Mouse (Mus musculus) MN1 (cell line): ENCODE data around the gene Gm29797.

ENCODE experiments used
- DNase-seq: peaks from one replicate; pipeline ENCODE4 v3.0.0-alpha.2; 2016; ENCODE audit warnings: low spot score

The Gm29797 gene

GRCm38 (mm10) chr2:181673501-181673900 is 16.7 kb downstream of the Gm29797 start:
- no peak for DNase-seq

GRCm38 (mm10) chr2:181674934-181675333 is 18.1 kb downstream of the Gm29797 start:
- DNase-seq, result no peak

- peak; percentile 91 for DNase-seq
Observed at GRCm38 (mm10) chr2:181675454-181675853, 18.6 kb downstream of the Gm29797 start.

DNA sequence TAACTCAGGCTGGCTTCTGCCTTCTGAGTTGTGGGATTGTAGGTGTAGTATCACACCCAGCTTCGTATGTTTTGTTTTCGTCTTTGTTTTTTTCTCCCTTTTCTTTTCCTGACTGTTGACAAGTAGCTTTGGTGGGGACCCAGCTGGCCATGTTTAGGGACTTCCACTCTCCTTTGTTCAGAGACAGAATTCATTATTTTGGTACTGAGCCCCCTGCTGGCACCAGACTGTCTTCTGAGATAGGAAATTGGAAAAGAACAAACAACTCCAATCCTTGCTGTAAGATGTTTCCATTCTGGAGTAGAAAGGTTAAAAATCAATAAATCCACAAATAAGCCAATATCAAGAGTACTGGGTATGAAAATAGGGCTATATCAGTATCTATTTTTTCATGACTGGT is 19.6 kb downstream of the Gm29797 start:
- peak; percentile 62 for DNase-seq

GRCm38 (mm10) chr2:181677096-181677754 is 20.4 kb downstream of the Gm29797 start:
- peak; percentile 48 for DNase-seq

DNA sequence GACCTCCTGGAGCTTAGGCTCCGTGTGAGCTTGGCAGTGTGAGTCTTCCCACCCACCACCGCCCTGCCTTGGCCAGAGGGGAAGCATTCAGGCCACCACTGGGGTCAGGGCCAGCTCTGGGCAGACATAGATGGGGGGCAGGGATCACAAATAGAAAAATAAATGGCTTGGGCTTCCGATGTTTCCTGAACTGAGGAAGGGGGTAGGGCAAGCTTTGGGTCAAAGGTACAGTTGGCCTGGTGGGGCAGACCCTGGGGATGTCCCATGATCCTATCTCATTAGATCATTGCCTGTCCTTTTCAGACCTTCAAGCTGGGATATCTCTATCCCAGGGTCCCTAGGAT is 20.9 kb downstream of the Gm29797 start:
- no peak for DNase-seq

DNA sequence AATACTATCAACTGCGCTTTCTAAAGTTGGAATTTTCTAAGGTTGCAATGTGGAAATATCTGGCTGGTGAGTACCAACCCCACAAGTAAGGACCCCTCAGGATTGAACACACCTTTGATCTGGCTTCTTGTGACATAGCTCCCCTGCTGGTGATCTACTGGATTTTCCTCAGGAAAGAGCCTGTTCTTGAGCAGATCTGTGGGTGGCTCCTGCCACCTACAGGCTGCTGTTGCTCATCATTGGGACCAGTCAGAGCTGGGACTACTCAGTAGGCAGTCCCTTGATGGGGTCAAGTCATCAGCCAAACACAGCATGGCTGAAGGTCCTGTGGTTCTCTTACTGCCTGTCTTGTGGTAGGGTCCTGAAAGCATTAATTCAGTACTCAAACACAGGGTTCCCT is 21.9 kb downstream of the Gm29797 start:
- DNase-seq, result peak; percentile 94

GRCm38 (mm10) chr2:181679951-181680715 is 23.3 kb downstream of the Gm29797 start, which contains the start of gene Tcea2:
Tcea2 (plus strand) TSS chr2:181680310.
- peak; percentile 88 for DNase-seq

GRCm38 (mm10) chr2:181680716-181681117 is 23.9 kb downstream of the Gm29797 start:
- DNase-seq, result peak; percentile 65

DNA sequence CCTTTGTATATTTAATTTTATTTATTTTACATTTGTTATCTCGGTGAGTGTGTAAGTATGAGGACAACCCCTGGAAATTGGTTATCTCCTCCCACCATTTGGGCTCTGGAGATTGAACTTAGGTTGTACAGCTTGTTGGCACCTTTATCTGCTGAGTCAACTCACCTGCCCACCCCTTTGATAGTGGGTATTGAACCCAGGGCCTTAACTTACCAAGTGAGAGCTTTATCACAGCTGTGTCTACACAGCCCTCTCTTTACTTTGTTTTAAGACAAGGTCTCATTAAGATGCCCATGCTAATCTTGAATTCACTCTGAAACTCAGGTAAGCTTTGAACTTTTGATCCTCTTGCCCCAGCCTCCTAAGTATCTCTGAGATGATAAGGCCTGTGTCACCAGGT is 25.1 kb downstream of the Gm29797 start:
- no peak for DNase-seq

GRCm38 (mm10) chr2:181683381-181683780 is 26.5 kb downstream of the Gm29797 start:
- no peak for DNase-seq

- DNase-seq, result no peak
Observed at GRCm38 (mm10) chr2:181684713-181685112, 27.9 kb downstream of the Gm29797 start.

- DNase-seq, result no peak
Observed at GRCm38 (mm10) chr2:181685686-181686085, 28.9 kb downstream of the Gm29797 start.

- no peak for DNase-seq
Observed at GRCm38 (mm10) chr2:181687586-181687985, 30.8 kb downstream of the Gm29797 start.

DNA sequence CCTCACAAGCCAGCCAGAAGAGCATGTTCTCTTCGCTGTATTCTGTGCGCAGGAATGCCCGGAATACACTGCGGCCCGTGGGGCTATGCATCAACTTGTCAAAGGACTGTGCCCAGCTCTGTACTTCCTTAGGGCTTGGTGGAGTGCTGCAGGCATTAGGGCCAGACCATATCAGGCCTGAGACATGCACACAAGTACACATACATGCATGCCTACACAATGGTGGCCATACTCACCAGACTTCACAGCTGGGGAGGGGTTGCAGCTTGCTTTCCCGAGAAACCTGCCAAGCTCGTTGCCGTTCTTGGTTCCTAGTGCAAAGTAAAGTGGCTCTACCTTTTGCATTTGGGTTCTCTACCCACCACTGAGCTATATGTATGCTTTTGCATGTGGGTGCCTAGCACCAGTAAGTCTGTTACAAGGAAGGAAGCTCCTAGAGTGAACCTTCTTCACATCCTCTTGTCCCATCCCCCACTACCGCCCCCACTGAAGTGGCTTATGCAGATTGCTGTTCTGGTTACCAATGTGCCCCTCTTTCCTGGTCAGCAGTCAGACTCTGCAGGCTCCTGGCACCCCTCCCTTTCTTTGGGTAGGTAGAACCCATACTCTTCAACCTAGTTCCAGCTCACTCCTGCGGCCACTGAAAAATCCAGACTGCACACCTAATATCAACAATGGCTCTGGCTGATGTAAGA is 32.8 kb downstream of the Gm29797 start:
- DNase-seq, result no peak

DNA sequence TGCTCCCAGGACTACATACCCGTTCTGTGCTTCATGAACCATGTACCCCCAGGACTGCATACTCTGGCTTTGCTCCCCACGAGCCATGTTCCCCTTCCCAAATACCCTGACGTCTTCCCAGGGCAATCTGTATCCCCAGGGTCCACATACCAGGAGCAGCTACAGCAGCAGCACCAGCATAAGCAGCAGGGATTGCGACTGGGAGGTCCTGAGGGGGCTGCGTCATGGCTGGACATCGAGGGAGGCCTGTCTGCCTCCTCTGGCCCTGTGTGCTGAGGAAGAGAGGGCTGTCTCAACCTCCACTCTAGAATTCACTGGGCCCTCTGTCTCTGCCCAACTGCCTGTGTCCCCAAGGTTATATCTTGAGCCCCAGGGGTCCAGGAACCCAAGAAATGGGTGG is 34.2 kb downstream of the Gm29797 start:
- DNase-seq, result no peak

DNA sequence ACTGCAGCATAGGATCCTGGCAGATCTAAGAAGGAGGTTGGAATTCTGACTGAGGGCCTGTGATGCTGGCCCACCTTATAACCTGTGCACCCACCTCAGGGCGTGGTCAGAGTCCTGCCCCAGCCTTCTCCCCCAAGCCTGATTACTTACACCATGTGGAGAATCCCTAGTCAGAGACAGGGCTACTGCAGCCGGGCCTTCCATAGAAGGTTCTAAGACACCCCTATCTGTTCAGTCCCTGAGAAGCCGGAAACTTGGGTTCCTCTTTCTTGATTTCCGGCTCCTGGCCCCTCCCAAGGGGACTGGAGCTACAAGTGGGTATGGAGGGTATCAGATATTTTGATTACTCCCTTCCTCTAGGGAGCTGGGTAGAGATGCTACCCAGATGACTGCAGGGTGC is 34.7 kb downstream of the Gm29797 start:
- no peak for DNase-seq

DNA sequence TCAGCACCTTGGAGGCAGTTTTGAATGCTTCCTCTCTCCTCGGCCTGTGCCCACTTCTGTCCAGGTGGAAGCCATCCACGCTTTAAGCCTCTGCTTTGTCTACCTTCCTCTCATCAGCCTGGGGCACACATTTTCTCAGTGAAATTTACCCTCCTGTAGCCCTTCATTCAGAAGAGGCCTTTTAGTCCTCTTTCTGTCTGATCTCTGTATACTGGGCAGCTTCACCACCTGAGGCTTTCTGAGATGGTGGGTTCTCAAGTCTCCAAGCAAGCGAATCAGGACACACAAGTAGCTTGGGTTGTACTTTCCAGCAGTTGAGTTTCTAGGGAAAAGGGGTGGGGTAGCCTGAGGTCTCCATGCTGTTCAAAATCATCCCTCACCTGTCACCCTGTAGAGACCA is 35.5 kb downstream of the Gm29797 start:
- no peak for DNase-seq

GRCm38 (mm10) chr2:181693339-181694280 is 36.8 kb downstream of the Gm29797 start, which contains the start of gene Rgs19:
Rgs19 (minus strand) TSS chr2:181693977.
- peak; percentile 85 for DNase-seq

DNA sequence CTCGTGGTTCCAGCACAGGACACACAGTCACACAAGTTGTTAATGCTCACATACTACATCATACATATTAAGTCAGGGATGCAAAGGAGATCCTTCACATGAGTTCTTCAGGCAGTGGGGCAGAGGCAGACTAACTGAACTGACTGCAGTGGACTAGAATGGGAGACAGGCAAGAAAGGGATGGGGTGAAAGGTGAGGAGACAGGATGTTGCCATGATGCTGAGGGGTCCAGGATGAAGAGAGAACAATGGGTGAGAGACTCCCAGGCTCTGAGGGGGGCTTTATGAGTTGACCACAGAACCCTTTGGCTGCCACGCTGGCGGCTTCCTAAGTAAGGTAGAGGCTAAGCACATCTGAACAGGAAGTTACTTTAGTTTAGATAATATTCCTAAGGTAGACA is 37.7 kb downstream of the Gm29797 start:
- DNase-seq, result no peak

DNA sequence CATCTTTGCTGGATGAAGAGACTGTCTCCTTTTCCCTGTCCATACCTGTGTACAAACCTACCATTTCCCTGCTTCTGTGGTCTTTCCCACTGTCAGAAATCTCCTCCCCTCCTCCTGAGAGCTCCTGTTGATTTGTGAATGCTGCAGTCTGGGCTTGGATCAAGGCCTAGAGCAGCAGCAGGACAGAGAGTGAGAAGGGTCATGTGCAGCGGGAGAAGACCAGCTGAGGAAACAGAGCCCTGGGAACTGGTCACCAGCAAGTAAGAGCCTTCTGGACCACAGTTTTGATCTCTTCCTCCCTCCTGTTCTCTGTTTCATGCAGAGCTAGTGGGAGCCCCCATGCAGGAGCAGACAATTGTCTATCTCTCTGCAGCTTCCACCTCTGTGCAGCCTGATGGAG is 38.9 kb downstream of the Gm29797 start:
- no peak for DNase-seq
